Mouse (Mus musculus) heart, embryonic 12.5 days (tissue): ENCODE measurements around the gene Olfr463. TPM values are rescaled to one million over a fixed set of nuclear protein-coding genes. Genes with fewer than 3 reads are reported as not detected.

ENCODE experiments used
- ATAC-seq: fragments of 200-750 bp; cut with Nextera tagmentation; 2 replicates; pipeline ENCODE4 v1.8.0; 2017; ENCODE audit warnings: moderate TSS enrichment, moderate library complexity; ENCODE audit not compliant: insufficient number of reproducible peaks, low FRiP score
- H3K27ac ChIP-seq: fragments of 300-500 bp; sonication (generic); 2 replicates; pipeline ENCODE4 v1.5.1; 2016; ENCODE audit warnings: mild to moderate bottlenecking, moderate library complexity; ENCODE audit not compliant: poor library complexity, severe bottlenecking
- H3K27me3 ChIP-seq: fragments of 300-500 bp; sonication (generic); replicated peaks from 2 replicates; pipeline ENCODE4 v1.6.1; 2016; ENCODE audit warnings: mild to moderate bottlenecking, moderate library complexity
- H3K36me3 ChIP-seq: fragments of 300-500 bp; sonication (generic); 2 replicates; pipeline ENCODE4 v1.6.1; 2016; ENCODE audit warnings: mild to moderate bottlenecking, moderate library complexity
- H3K4me1 ChIP-seq: fragments of 300-500 bp; sonication (generic); replicated peaks from 2 replicates; pipeline ENCODE4 v1.6.1; 2016; ENCODE audit warnings: mild to moderate bottlenecking
- H3K4me2 ChIP-seq: fragments of 300-500 bp; sonication (generic); 2 replicates; pipeline ENCODE4 v1.6.1; 2016; ENCODE audit warnings: mild to moderate bottlenecking, moderate library complexity
- H3K4me3 ChIP-seq: fragments of 300-500 bp; sonication (generic); 2 replicates; pipeline ENCODE4 v1.5.1; 2016; ENCODE audit warnings: mild to moderate bottlenecking
- H3K9ac ChIP-seq: fragments of 300-500 bp; sonication (generic); 2 replicates; pipeline ENCODE4 v1.6.1; 2016; ENCODE audit warnings: mild to moderate bottlenecking, moderate library complexity
- H3K9me3 ChIP-seq: fragments of 300-500 bp; sonication (generic); replicated peaks from 2 replicates; pipeline ENCODE4 v1.6.1; 2016; ENCODE audit warnings: mild to moderate bottlenecking, moderate library complexity
- WGBS: fragments of 180-500 bp; shearing (Covaris S2); methylation state at CpG from one replicate; pipeline ENCODE4 v1.1.7; 2016; 5-methylcytosine and 5-hydroxymethylcytosine counted together
- polyA plus RNA-seq: library from polyadenylated mRNA; unstranded; fragments of >200 nt; fragmentation: Nextera tagmentation; extraction: Ambion mirVana; gene quantifications from 2 replicates; pipeline ENCODE4 v1.2.1, GENCODE M21; 2016

The Olfr463 gene
- not detected in 2 replicates for polyA plus RNA-seq

- Histone ChIP-seq H3K27me3 (peaks cover 23% of the 10 kb centered on the region), H3K4me3 (no peak within 1 kb of the TSS), H3K9ac (no peak within 1 kb of the TSS), H3K9me3 (no peaks in the 10 kb centered on the region; the same call in 1 of the 2 replicates), H3K4me2 (no peak within 1 kb of the TSS), H3K36me3 (no peaks in the 10 kb centered on the region), H3K4me1 (no peaks in the 10 kb centered on the region), H3K27ac (no peak within 1 kb of the TSS)
- ATAC-seq = no peak
Observed at GRCm38 (mm10) chr11:87897287-87897686, at the start of gene Olfr463. TSS of gene Olfr463 (minus strand) at chr11:87897387.

GRCm38 (mm10) chr11:87935467-87935866 lies 38.3 kb upstream of the Olfr463 start:
- ATAC-seq = no peak
- Histone ChIP-seq H3K4me2 (no peak overlapping the region), H3K9me3 (0 out of 2 replicates have a peak, but pooled peaks cover 2% of the 10 kb centered on the region), H3K27me3 (no peaks in the 10 kb centered on the region), H3K36me3 (no peaks in the 10 kb centered on the region), H3K9ac (no peak overlapping the region), H3K4me3 (no peak overlapping the region), H3K4me1 (no peaks in the 10 kb centered on the region), H3K27ac (no peak overlapping the region)
- 67% methylated on average over 3 of the region's 3 CpGs for WGBS

GRCm38 (mm10) chr11:87933731-87934130 lies 36.5 kb upstream of the Olfr463 start:
- no peak overlapping the region for H3K4me2 ChIP-seq
- H3K27ac ChIP-seq = no peak overlapping the region
- no peaks in the 10 kb centered on the region for H3K4me1 ChIP-seq
- H3K36me3 ChIP-seq = no peaks in the 10 kb centered on the region
- ATAC-seq = no peak
- H3K9me3 ChIP-seq = 0 out of 2 replicates have a peak, but pooled peaks cover 2% of the 10 kb centered on the region
- H3K27me3 ChIP-seq = no peaks in the 10 kb centered on the region
- no peak overlapping the region for H3K9ac ChIP-seq
- H3K4me3 ChIP-seq = no peak overlapping the region
- 52% methylated on average over 2 of the region's 2 CpGs for WGBS

- ATAC-seq = no peak
- no peak overlapping the region for H3K9ac ChIP-seq
- no peaks in the 10 kb centered on the region for H3K36me3 ChIP-seq
- H3K27me3 ChIP-seq = no peaks in the 10 kb centered on the region
- no peak overlapping the region for H3K4me3 ChIP-seq
- H3K9me3 ChIP-seq = 0 out of 2 replicates have a peak, but pooled peaks cover 2% of the 10 kb centered on the region
- H3K27ac ChIP-seq = no peak overlapping the region
- H3K4me2 ChIP-seq = no peak overlapping the region
- no peaks in the 10 kb centered on the region for H3K4me1 ChIP-seq
- 81% methylated on average over 2 of the region's 2 CpGs for WGBS
Observed at GRCm38 (mm10) chr11:87930348-87930747, 33.2 kb upstream of the Olfr463 start.

- H3K36me3 ChIP-seq = no peaks in the 10 kb centered on the region
- no peaks in the 10 kb centered on the region for H3K9me3 ChIP-seq
- ATAC-seq = no peak
- H3K9ac ChIP-seq = no peak within 1 kb of the TSS
- H3K27ac ChIP-seq = no peak within 1 kb of the TSS
- H3K4me3 ChIP-seq = no peak within 1 kb of the TSS
- H3K4me2 ChIP-seq = no peak within 1 kb of the TSS
- no peaks in the 10 kb centered on the region for H3K4me1 ChIP-seq
- peaks cover 4% of the 10 kb centered on the region; the same call in 1 of the 2 replicates for H3K27me3 ChIP-seq
- WGBS = 32% methylated on average over 5 of the region's 5 CpGs
Observed at GRCm38 (mm10) chr11:87920966-87921365, 23.8 kb upstream of the Olfr463 start, which contains the start of gene Olfr464. TSS of gene Olfr464 (minus strand) at chr11:87920967.

- H3K9ac ChIP-seq = no peak overlapping the region
- H3K4me2 ChIP-seq = no peak overlapping the region
- 70% methylated on average over 2 of the region's 2 CpGs for WGBS
- H3K27me3 ChIP-seq = peaks cover 5% of the 10 kb centered on the region; the same call in 1 of the 2 replicates
- H3K27ac ChIP-seq = no peak overlapping the region
- ATAC-seq = no peak
- H3K9me3 ChIP-seq = no peaks in the 10 kb centered on the region
- no peak overlapping the region for H3K4me3 ChIP-seq
- no peaks in the 10 kb centered on the region for H3K4me1 ChIP-seq
- no peaks in the 10 kb centered on the region for H3K36me3 ChIP-seq
Observed at GRCm38 (mm10) chr11:87920301-87920700, 23.1 kb upstream of the Olfr463 start.

- no peaks in the 10 kb centered on the region for H3K9me3 ChIP-seq
- H3K27me3 ChIP-seq = peaks cover 11% of the 10 kb centered on the region; the same call in 1 of the 2 replicates
- no peak overlapping the region for H3K4me3 ChIP-seq
- H3K9ac ChIP-seq = no peak overlapping the region
- no peak overlapping the region for H3K4me2 ChIP-seq
- 73% methylated on average over 1 of the region's 1 CpGs for WGBS
- no peaks in the 10 kb centered on the region for H3K36me3 ChIP-seq
- ATAC-seq = no peak
- no peak overlapping the region for H3K27ac ChIP-seq
- H3K4me1 ChIP-seq = no peaks in the 10 kb centered on the region
Observed at GRCm38 (mm10) chr11:87916005-87916404, 18.8 kb upstream of the Olfr463 start.

GRCm38 (mm10) chr11:87904331-87904730 lies 7.1 kb upstream of the Olfr463 start:
- no peak overlapping the region for H3K9ac ChIP-seq
- WGBS = 73% methylated on average over 3 of the region's 3 CpGs
- 0 out of 2 replicates have a peak, but pooled peaks cover 4% of the 10 kb centered on the region for H3K4me1 ChIP-seq
- no peak overlapping the region for H3K4me3 ChIP-seq
- ATAC-seq = no peak
- H3K9me3 ChIP-seq = no peaks in the 10 kb centered on the region; the same call in 1 of the 2 replicates
- peaks cover 5% of the 10 kb centered on the region for H3K27me3 ChIP-seq
- H3K27ac ChIP-seq = no peak overlapping the region
- no peak overlapping the region for H3K4me2 ChIP-seq
- H3K36me3 ChIP-seq = no peaks in the 10 kb centered on the region

- Histone ChIP-seq H3K4me2 (no peak within 1 kb of the TSS), H3K9ac (no peak within 1 kb of the TSS), H3K4me1 (no peaks in the 10 kb centered on the region), H3K27ac (no peak within 1 kb of the TSS), H3K9me3 (no peaks in the 10 kb centered on the region), H3K36me3 (no peaks in the 10 kb centered on the region), H3K27me3 (peaks cover 10% of the 10 kb centered on the region; the same call in 1 of the 2 replicates), H3K4me3 (no peak within 1 kb of the TSS)
- no peak for ATAC-seq
- WGBS = 83% methylated on average over 6 of the region's 6 CpGs
Observed at GRCm38 (mm10) chr11:87892168-87892567, 5.0 kb downstream of the Olfr463 start, which contains the start of gene Olfr462. TSS of gene Olfr462 (minus strand) at chr11:87892268.

- Histone ChIP-seq H3K9ac (no peak overlapping the region), H3K4me2 (no peak overlapping the region), H3K27me3 (peaks cover 25% of the 10 kb centered on the region), H3K36me3 (no peaks in the 10 kb centered on the region), H3K4me3 (no peak overlapping the region), H3K4me1 (no peaks in the 10 kb centered on the region), H3K27ac (no peak overlapping the region), H3K9me3 (no peaks in the 10 kb centered on the region)
- ATAC-seq = no peak
- WGBS = 68% methylated on average over 5 of the region's 5 CpGs
Observed at GRCm38 (mm10) chr11:87884856-87885255, 12.3 kb downstream of the Olfr463 start.

GRCm38 (mm10) chr11:87883493-87883892 lies 13.7 kb downstream of the Olfr463 start:
- no peak for ATAC-seq
- Histone ChIP-seq H3K4me3 (no peak overlapping the region), H3K27me3 (peaks cover 25% of the 10 kb centered on the region), H3K36me3 (no peaks in the 10 kb centered on the region), H3K4me1 (no peaks in the 10 kb centered on the region), H3K9ac (no peak overlapping the region), H3K9me3 (no peaks in the 10 kb centered on the region), H3K4me2 (no peak overlapping the region), H3K27ac (no peak overlapping the region)
- 36% methylated on average over 5 of the region's 5 CpGs for WGBS

GRCm38 (mm10) chr11:87881714-87882113 lies 15.5 kb downstream of the Olfr463 start:
- Histone ChIP-seq H3K27me3 (peaks cover 28% of the 10 kb centered on the region), H3K27ac (no peak overlapping the region), H3K36me3 (no peaks in the 10 kb centered on the region), H3K4me1 (no peaks in the 10 kb centered on the region), H3K9me3 (no peaks in the 10 kb centered on the region), H3K4me2 (no peak overlapping the region), H3K9ac (no peak overlapping the region), H3K4me3 (no peak overlapping the region)
- no peak for ATAC-seq
- 58% methylated on average over 4 of the region's 4 CpGs for WGBS
